Mouse (Mus musculus): ENCODE measurements around the gene Colq. TPM values are rescaled to one million over a fixed set of nuclear protein-coding genes. Genes with fewer than 3 reads are reported as not detected.

The Colq gene
- polyA plus RNA-seq, 1 experiment from 2014 or later: 0.42 TPM

DNA sequence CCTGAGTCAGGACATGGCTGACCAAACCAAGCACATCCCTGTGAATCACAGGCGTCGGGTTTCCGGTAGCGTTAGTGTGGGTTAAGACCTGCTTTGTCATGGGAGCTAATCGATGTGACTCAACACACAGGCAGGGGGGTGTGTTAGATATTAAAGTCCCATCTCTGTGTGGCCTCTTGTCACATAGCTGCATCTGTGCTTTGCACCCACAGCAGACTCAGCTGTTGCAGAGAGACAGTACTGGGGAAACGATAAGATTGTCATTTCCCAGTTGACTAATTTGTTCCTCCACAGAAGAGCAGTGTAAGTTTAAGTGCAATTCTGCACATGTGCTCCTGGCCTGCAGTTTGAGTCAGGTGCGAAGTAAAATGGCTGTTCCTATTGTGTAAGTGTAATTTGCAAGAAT lies 94.9 kb downstream of the Colq start:
- H3K9ac ChIP-seq (ENCODE audit: low read length): peak overlapping the region; percentile 89
- no peak for ATAC-seq (replicated peaks; ENCODE audit: low FRiP score, low TSS enrichment, low read depth)
- H3K27me3 ChIP-seq (replicated peaks; ENCODE audit: control insufficient read depth, insufficient read depth, low read length): no peaks in the 10 kb centered on the region
- H3K4me3 ChIP-seq (ENCODE audit: low read depth, low read length): peak overlapping the region; percentile 95
- H3K27ac ChIP-seq (ENCODE audit: low read depth): no peak overlapping the region
- peak overlapping the region; percentile 70 for H3K4me2 ChIP-seq (ENCODE audit: low read length)
- no peak for DNase-seq (ENCODE audit: low spot score)
- H3K9me3 ChIP-seq (ENCODE audit: control insufficient read depth, low read length): no peaks in the 10 kb centered on the region
- 37% methylated on average over 7 of the region's 7 CpGs for WGBS
- H3K36me3 ChIP-seq (ENCODE audit: control insufficient read depth, insufficient read depth, low read length): peaks cover 54% of the 10 kb centered on the region
- H3K4me1 ChIP-seq (replicated peaks; ENCODE audit: control insufficient read depth, insufficient read depth, low read length): peaks cover 26% of the 10 kb centered on the region

DNA sequence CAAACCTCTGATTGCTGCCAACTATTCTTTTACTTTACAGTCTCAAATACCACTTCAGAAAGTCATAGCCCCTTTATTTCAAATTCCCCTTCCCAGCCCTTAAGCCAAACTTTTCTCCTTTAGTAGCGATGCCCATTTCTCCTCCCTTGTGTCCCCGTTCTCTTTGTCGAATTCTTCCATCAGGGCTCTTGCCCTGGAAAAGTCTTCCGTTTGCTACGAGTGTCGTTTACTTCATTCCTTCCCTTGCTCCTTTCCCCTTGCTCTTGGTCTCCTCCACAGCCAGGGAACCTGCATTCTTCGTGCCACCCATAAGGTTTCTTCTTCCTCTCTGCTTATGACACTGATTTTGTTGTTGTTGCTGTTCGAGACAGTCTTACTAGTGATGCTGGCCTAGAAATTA lies 95.6 kb downstream of the Colq start:
- peak overlapping the region; percentile 95 for H3K4me3 ChIP-seq (ENCODE audit: low read depth, low read length)

DNA sequence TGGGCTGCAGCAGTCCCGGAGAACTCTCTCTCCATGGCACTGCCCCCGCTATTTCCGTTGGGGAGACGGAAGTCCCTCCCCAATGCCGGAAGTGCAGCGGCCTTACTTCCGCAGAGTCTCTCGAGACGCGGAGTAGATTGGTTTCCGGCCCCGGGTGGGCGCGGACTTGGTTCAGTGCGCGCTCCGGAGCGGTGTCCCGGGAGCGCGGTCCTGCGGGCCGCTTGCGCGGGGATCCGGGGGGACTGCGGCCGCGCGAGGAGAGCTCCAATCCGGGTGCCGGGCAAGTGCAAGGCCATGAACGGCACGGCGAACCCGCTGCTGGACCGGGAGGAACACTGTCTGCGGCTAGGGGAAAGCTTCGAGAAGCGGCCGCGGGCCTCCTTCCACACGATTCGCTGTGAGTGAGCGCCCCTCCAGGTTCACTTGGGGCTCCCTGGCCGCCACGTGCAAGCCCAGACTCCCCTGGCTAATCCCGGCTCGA lies 96.1 kb downstream of the Colq start, which contains the start of gene Mettl6:
Gene Mettl6, minus strand, starts transcription at position 66 of the 481 bp plus-strand sequence.
- Histone ChIP-seq H3K4me3 (ENCODE audit: low read depth, low read length) (peak within 1 kb of the TSS; percentile 95), H3K4me2 (ENCODE audit: low read length) (peak within 1 kb of the TSS; percentile 70), H3K27ac (ENCODE audit: low read depth) (peak within 1 kb of the TSS; percentile 85), H3K27me3 (replicated peaks; ENCODE audit: control insufficient read depth, insufficient read depth, low read length) (no peaks in the 10 kb centered on the region), H3K36me3 (ENCODE audit: control insufficient read depth, insufficient read depth, low read length) (peaks cover 48% of the 10 kb centered on the region), H3K9ac (ENCODE audit: low read length) (peak within 1 kb of the TSS; percentile 89), H3K9me3 (ENCODE audit: control insufficient read depth, low read length) (no peaks in the 10 kb centered on the region), H3K4me1 (replicated peaks; ENCODE audit: control insufficient read depth, insufficient read depth, low read length) (peaks cover 26% of the 10 kb centered on the region)
- peak; percentile 92 for DNase-seq (ENCODE audit: low spot score)
- ATAC-seq (replicated peaks; ENCODE audit: low FRiP score, low TSS enrichment, low read depth): peak; percentile 92
- under 1% methylated on average over 49 of the region's 49 CpGs for WGBS

More for the DNA sequence above, 95.6 kb downstream of the Colq start:
- peak overlapping the region; percentile 70 for H3K4me2 ChIP-seq (ENCODE audit: low read length)
- peak overlapping the region; percentile 89 for H3K9ac ChIP-seq (ENCODE audit: low read length)
- DNase-seq (ENCODE audit: low spot score) (no peak), ATAC-seq (replicated peaks; ENCODE audit: low FRiP score, low TSS enrichment, low read depth) (no peak)
- no peaks in the 10 kb centered on the region for H3K27me3 ChIP-seq (replicated peaks; ENCODE audit: control insufficient read depth, insufficient read depth, low read length)
- peak overlapping the region; percentile 85; the same call in 1 of the 2 replicates for H3K27ac ChIP-seq (ENCODE audit: low read depth)
- no peaks in the 10 kb centered on the region for H3K9me3 ChIP-seq (ENCODE audit: control insufficient read depth, low read length)
- 3% methylated on average over 8 of the region's 8 CpGs for WGBS
- peaks cover 51% of the 10 kb centered on the region for H3K36me3 ChIP-seq (ENCODE audit: control insufficient read depth, insufficient read depth, low read length)
- H3K4me1 ChIP-seq (replicated peaks; ENCODE audit: control insufficient read depth, insufficient read depth, low read length): peaks cover 26% of the 10 kb centered on the region

DNA sequence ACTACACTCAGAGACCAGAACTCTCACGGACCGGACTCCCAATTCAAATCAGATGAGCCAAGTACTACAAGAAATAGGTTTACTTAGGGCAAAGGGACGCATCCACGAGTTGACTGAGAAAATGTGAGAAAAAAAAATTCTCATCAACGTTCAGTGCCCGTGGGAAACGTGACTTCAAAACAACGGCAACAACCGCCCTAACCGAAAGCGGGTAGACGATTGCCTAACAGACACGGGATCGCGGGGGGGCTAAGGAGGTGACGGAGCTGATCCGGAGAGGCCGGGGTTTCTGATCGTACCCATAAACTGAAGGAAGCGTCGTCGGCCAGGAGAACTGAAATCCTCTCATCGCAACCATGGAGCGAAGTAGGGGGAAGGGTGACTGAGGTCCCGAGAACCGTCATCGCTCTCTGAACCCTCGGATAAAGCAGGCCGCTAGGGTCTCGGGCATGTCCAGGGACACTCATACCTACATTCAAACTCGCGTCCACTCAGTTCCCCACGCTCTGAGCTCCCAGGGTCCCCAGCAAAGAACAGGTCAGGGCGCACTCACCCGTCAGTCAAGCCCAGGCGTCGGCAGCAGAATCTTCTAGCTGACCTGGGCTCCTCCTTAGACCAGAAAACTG lies 96.7 kb downstream of the Colq start, which contains the start of gene Eaf1:
Gene Eaf1, plus strand, starts transcription at position 51 of the 626 bp plus-strand sequence.
- Histone ChIP-seq H3K9me3 (ENCODE audit: control insufficient read depth, low read length) (no peaks in the 10 kb centered on the region), H3K4me1 (replicated peaks; ENCODE audit: control insufficient read depth, insufficient read depth, low read length) (peaks cover 26% of the 10 kb centered on the region), H3K4me2 (ENCODE audit: low read length) (peak within 1 kb of the TSS; percentile 70), H3K4me3 (ENCODE audit: low read depth, low read length) (peak within 1 kb of the TSS; percentile 95), H3K9ac (ENCODE audit: low read length) (peak within 1 kb of the TSS; percentile 89), H3K27ac (ENCODE audit: low read depth) (peak within 1 kb of the TSS; percentile 85), H3K27me3 (replicated peaks; ENCODE audit: control insufficient read depth, insufficient read depth, low read length) (no peaks in the 10 kb centered on the region), H3K36me3 (ENCODE audit: control insufficient read depth, insufficient read depth, low read length) (peaks cover 48% of the 10 kb centered on the region)
- DNase-seq (ENCODE audit: low spot score) (no peak), ATAC-seq (replicated peaks; ENCODE audit: low FRiP score, low TSS enrichment, low read depth) (peak; percentile 48)
- WGBS: under 1% methylated on average over 37 of the region's 37 CpGs

DNA sequence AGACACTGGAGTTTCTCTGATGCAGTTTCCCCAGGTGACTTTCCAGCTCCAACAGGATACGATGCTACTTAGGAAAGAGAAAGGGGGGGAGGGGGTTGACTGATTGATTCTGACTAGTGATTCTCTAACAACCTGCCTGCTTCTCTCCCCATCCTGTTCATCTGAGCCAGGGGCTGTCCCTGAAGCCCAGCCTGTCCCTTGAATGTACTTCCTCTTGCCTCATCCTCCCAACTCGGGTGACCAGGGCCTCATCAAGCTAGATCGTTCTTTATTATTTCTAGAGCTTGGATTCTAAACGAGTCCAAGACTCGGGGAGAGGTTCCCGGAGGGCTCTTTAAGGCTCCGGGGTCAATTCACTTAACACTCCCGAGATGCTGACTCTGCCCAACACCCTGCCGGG lies 97.2 kb downstream of the Colq start:
- Histone ChIP-seq H3K9ac (ENCODE audit: low read length) (peak overlapping the region; percentile 89), H3K9me3 (ENCODE audit: control insufficient read depth, low read length) (no peaks in the 10 kb centered on the region), H3K4me3 (ENCODE audit: low read depth, low read length) (peak overlapping the region; percentile 95), H3K4me2 (ENCODE audit: low read length) (peak overlapping the region; percentile 70), H3K36me3 (ENCODE audit: control insufficient read depth, insufficient read depth, low read length) (peaks cover 46% of the 10 kb centered on the region), H3K27me3 (replicated peaks; ENCODE audit: control insufficient read depth, insufficient read depth, low read length) (no peaks in the 10 kb centered on the region), H3K27ac (ENCODE audit: low read depth) (no peak overlapping the region), H3K4me1 (replicated peaks; ENCODE audit: control insufficient read depth, insufficient read depth, low read length) (peaks cover 26% of the 10 kb centered on the region)
- no peak for DNase-seq (ENCODE audit: low spot score)
- 27% methylated on average over 9 of the region's 9 CpGs for WGBS
- ATAC-seq (replicated peaks; ENCODE audit: low FRiP score, low TSS enrichment, low read depth): no peak

DNA sequence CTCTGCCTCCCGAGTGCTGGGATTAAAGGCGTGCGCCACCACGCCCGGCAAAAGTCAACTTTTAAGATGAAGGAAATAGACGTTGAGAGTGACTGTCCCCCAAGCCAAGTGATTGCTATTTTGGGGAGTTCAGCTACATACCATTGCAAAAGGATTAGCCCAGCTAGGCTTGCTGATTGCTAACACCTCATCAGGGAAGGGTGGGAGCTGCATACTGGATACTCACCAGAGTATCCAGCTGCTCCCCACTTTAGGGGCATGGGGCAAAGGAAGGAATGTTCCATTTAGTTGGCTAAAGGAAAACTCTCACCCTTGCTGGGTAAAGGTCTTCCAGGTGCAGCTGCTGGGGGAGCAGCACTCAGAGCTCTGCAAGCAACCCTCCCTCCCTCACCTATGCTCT lies 103.1 kb downstream of the Colq start:
- H3K27ac ChIP-seq (ENCODE audit: low read depth): no peak overlapping the region
- H3K9ac ChIP-seq (ENCODE audit: low read length): no peak overlapping the region
- H3K36me3 ChIP-seq (ENCODE audit: control insufficient read depth, insufficient read depth, low read length): peaks cover 88% of the 10 kb centered on the region
- no peaks in the 10 kb centered on the region for H3K9me3 ChIP-seq (ENCODE audit: control insufficient read depth, low read length)
- H3K4me2 ChIP-seq (ENCODE audit: low read length): no peak overlapping the region
- no peaks in the 10 kb centered on the region for H3K27me3 ChIP-seq (replicated peaks; ENCODE audit: control insufficient read depth, insufficient read depth, low read length)
- WGBS: 94% methylated on average over 6 of the region's 6 CpGs
- no peak for ATAC-seq (replicated peaks; ENCODE audit: low FRiP score, low TSS enrichment, low read depth)
- peaks cover 6% of the 10 kb centered on the region; the same call in 1 of the 2 replicates for H3K4me1 ChIP-seq (replicated peaks; ENCODE audit: control insufficient read depth, insufficient read depth, low read length)
- H3K4me3 ChIP-seq (ENCODE audit: low read depth, low read length): no peak overlapping the region
- no peak for DNase-seq (ENCODE audit: low spot score)

DNA sequence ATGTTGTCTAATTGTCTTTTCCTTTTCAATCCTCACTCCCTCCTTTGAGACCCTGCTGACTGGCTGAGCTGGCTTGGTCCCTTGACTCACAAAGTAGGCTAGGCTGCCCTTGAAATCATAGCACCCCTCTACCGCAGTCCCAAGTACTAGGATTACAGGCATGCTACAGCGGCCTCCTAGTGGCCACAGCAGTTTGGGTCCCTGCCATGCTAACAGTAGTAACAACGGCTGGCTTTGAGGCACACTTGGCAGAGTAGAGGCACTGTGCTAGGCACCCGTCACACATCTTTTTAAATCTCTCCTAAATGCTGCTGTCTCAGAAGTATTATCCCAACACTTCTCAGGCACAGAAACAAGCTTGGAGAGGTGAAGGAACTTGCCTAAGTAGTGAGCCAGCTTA lies 104.7 kb downstream of the Colq start:
- DNase-seq (ENCODE audit: low spot score): no peak
- Histone ChIP-seq H3K27ac (ENCODE audit: low read depth) (no peak overlapping the region), H3K4me3 (ENCODE audit: low read depth, low read length) (no peak overlapping the region), H3K9ac (ENCODE audit: low read length) (no peak overlapping the region), H3K27me3 (replicated peaks; ENCODE audit: control insufficient read depth, insufficient read depth, low read length) (no peaks in the 10 kb centered on the region), H3K9me3 (ENCODE audit: control insufficient read depth, low read length) (no peaks in the 10 kb centered on the region), H3K4me1 (replicated peaks; ENCODE audit: control insufficient read depth, insufficient read depth, low read length) (no peaks in the 10 kb centered on the region), H3K4me2 (ENCODE audit: low read length) (no peak overlapping the region), H3K36me3 (ENCODE audit: control insufficient read depth, insufficient read depth, low read length) (peaks cover 90% of the 10 kb centered on the region)
- ATAC-seq (replicated peaks; ENCODE audit: low FRiP score, low TSS enrichment, low read depth): no peak
- WGBS: 84% methylated on average over 4 of the region's 4 CpGs

DNA sequence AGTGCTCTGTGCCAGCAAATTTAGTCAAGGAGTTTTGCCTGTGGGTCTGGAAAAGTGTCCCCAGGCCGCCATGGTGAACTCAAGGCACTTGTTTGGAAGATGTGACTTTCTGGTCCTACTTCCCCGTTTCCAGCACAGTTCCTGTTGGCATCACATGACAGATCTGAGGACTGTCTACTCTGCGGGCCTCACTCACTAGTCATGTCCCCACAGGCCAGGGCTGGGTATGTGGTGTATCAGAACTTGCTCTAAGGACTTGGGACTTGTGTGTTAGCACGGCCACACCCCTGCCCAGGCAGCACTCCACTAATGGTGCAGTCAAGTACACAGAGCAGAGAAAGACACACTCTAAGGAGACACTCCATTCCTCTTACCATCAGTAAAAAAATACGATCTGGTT lies 108.7 kb downstream of the Colq start:
- no peak overlapping the region for H3K27ac ChIP-seq (ENCODE audit: low read depth)
- no peak for DNase-seq (ENCODE audit: low spot score)
- no peak overlapping the region for H3K4me3 ChIP-seq (ENCODE audit: low read depth, low read length)
- no peaks in the 10 kb centered on the region for H3K9me3 ChIP-seq (ENCODE audit: control insufficient read depth, low read length)
- H3K4me2 ChIP-seq (ENCODE audit: low read length): no peak overlapping the region
- no peaks in the 10 kb centered on the region for H3K27me3 ChIP-seq (replicated peaks; ENCODE audit: control insufficient read depth, insufficient read depth, low read length)
- WGBS: 93% methylated on average over 5 of the region's 5 CpGs
- no peak for ATAC-seq (replicated peaks; ENCODE audit: low FRiP score, low TSS enrichment, low read depth)
- no peaks in the 10 kb centered on the region for H3K4me1 ChIP-seq (replicated peaks; ENCODE audit: control insufficient read depth, insufficient read depth, low read length)
- no peak overlapping the region for H3K9ac ChIP-seq (ENCODE audit: low read length)
- peaks cover 96% of the 10 kb centered on the region for H3K36me3 ChIP-seq (ENCODE audit: control insufficient read depth, insufficient read depth, low read length)

DNA sequence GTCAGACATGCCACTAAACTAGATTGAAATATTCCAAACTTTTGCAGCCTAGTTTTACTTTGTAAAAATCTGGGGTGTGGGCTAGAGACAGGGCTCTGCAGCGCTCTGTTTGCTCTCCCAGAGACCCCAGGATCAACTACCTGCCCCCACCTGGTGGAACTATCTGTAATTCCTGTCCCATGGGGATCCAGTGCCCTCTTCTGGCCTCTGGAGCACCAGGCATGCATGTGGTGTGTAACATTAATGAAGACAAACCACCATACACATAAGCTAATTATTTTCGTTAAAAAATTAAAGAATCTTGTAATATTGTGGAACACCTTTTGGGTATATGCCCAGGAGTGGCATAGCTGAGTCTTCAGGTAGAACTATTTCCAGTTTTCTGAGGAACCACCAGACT lies 117.8 kb downstream of the Colq start:
- ATAC-seq (replicated peaks; ENCODE audit: low FRiP score, low TSS enrichment, low read depth): no peak
- H3K27me3 ChIP-seq (replicated peaks; ENCODE audit: control insufficient read depth, insufficient read depth, low read length): no peaks in the 10 kb centered on the region
- H3K9me3 ChIP-seq (ENCODE audit: control insufficient read depth, low read length): no peaks in the 10 kb centered on the region
- peaks cover 6% of the 10 kb centered on the region for H3K36me3 ChIP-seq (ENCODE audit: control insufficient read depth, insufficient read depth, low read length)
- H3K4me2 ChIP-seq (ENCODE audit: low read length): no peak overlapping the region
- 75% methylated on average over 2 of the region's 2 CpGs for WGBS
- H3K9ac ChIP-seq (ENCODE audit: low read length): no peak overlapping the region
- no peak for DNase-seq (ENCODE audit: low spot score)
- no peak overlapping the region for H3K27ac ChIP-seq (ENCODE audit: low read depth)
- no peak overlapping the region for H3K4me3 ChIP-seq (ENCODE audit: low read depth, low read length)
- H3K4me1 ChIP-seq (replicated peaks; ENCODE audit: control insufficient read depth, insufficient read depth, low read length): no peaks in the 10 kb centered on the region

Measured in intestine, embryonic 14.5 days (tissue).